Mouse (Mus musculus): ENCODE measurements at regions not wholly inside any gene's neighbourhood (a gene's known extent, or its start where the extent isn't known, plus 50 kb on each side); places are given as distances from the start of the nearest gene placed in this dataset.

GRCm38 (mm10) chr2:116444163-116444562 is 378.5 kb upstream of the Meis2 start:
- Histone ChIP-seq H3K79me2 (replicated peaks; ENCODE audit: control insufficient read depth, extremely low read depth, insufficient read depth, poor library complexity, severe bottlenecking) (no peaks in the 10 kb centered on the region), H3K4me3 (replicated peaks in 1 of 3; ENCODE audit: low read depth in 2 of 3, low read length in 2 of 3, poor library complexity in 1 of 3) (no peak overlapping the region), H3K4me1 (ENCODE audit: control insufficient read depth in 1 of 2, insufficient read depth in 2 of 2) (no peaks in the 10 kb centered on the region), H3K9ac (ENCODE audit: insufficient read depth, low read depth) (no peak overlapping the region), H3K27ac (ENCODE audit: insufficient read depth, low read depth) (no peak overlapping the region), H3K27me3 (replicated peaks) (no peaks in the 10 kb centered on the region), H3K9me3 (replicated peaks; ENCODE audit: low read length) (peaks cover 25% of the 10 kb centered on the region), H3K4me2 (ENCODE audit: insufficient read depth, low read depth, poor library complexity, severe bottlenecking) (no peak overlapping the region), H3K36me3 (replicated peaks in 1 of 2; ENCODE audit: control insufficient read depth in 1 of 2, insufficient read depth in 1 of 2, low read length in 1 of 2) (no peaks in the 10 kb centered on the region)
- in situ Hi-C loops (cut with MboI; ENCODE audit: low pct_ligation_motif_present, low pct_unique_long_range_greater_than_20kb, low sequenced_read_pairs) (no loop called here), dilution Hi-C loops (cut with MboI; ENCODE audit: extremely low pct_ligation_motif_present, extremely low pct_unique_long_range_greater_than_20kb, low sequenced_read_pairs) (no loop called here)
- no peak for TF ChIP-seq MAX (IDR thresholded peaks at IDR 0.05; ENCODE audit: low read length)
- TF ChIP-seq ZMIZ1 (IDR thresholded peaks at IDR 0.05; ENCODE audit: low read depth, low read length): no peak
- TF ChIP-seq SIN3A (IDR thresholded peaks at IDR 0.05; ENCODE audit: low read length): no peak
- TF ChIP-seq ETS1 (conservative IDR thresholded peaks at IDR 0.05; ENCODE audit: low read depth, low read length): no peak
- TF ChIP-seq USF1 (IDR thresholded peaks at IDR 0.05; ENCODE audit: low read depth, low read length): no peak
- TF ChIP-seq E2F4 (IDR thresholded peaks at IDR 0.05; ENCODE audit: insufficient replicate concordance, low read depth, low read length): no peak
- no peak for DNase-seq (ENCODE audit: extremely low read depth)

DNA sequence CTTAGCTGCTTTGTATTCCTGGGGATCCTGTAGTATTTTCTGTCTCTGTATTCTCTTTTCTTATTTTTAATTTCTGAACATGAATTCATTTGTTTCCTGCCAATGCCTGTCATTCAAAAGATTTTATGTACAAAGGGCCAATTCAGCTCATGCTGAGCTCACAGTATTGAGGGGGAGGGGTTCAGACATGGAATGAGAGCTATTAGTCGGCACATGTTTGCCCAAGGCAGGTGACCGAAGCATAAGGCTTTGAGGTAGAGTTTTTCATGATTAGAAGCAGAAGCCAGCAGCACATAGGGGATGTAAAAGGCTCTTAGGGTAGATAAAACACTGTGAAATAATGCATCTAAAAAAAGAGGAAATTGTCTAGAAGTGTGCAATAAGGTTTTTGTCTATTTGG is 374.6 kb upstream of the Meis2 start:
- in situ Hi-C loops (cut with MboI; ENCODE audit: low pct_ligation_motif_present, low pct_unique_long_range_greater_than_20kb, low sequenced_read_pairs): no loop called here

DNA sequence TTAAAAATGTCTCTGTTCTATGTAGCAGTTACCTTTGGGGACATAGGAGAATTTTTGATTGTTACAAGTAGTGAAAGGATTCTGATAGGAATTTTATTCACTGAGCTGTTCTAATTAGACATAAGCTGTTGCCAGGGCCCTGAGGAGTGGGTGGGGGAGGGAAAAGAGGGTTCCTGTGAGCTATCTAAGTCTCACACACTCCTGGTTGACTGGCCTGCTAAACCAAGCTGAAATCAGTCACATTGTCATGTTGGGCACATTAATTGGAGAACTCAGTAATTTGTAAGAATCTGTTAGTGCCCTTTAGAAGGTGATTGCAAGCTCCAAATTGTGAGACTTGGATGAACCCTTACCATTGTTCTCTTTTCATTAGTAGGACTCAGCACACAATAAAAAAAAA is 367.8 kb upstream of the Meis2 start:
- dilution Hi-C loops (cut with MboI; ENCODE audit: extremely low pct_ligation_motif_present, extremely low pct_unique_long_range_greater_than_20kb, low sequenced_read_pairs): no loop called here
- Histone ChIP-seq H3K27me3 (replicated peaks) (no peaks in the 10 kb centered on the region), H3K4me1 (ENCODE audit: control insufficient read depth in 1 of 2, insufficient read depth in 2 of 2) (no peaks in the 10 kb centered on the region), H3K4me3 (replicated peaks in 1 of 3; ENCODE audit: low read depth in 2 of 3, low read length in 2 of 3, poor library complexity in 1 of 3) (no peak overlapping the region), H3K27ac (ENCODE audit: insufficient read depth, low read depth) (no peak overlapping the region), H3K79me2 (replicated peaks; ENCODE audit: control insufficient read depth, extremely low read depth, insufficient read depth, poor library complexity, severe bottlenecking) (no peaks in the 10 kb centered on the region), H3K36me3 (replicated peaks in 1 of 2; ENCODE audit: control insufficient read depth in 1 of 2, insufficient read depth in 1 of 2, low read length in 1 of 2) (no peaks in the 10 kb centered on the region), H3K9ac (ENCODE audit: insufficient read depth, low read depth) (no peak overlapping the region), H3K4me2 (ENCODE audit: insufficient read depth, low read depth, poor library complexity, severe bottlenecking) (no peak overlapping the region), H3K9me3 (replicated peaks; ENCODE audit: low read length) (peaks cover 27% of the 10 kb centered on the region)
- in situ Hi-C loops (cut with MboI; ENCODE audit: low pct_ligation_motif_present, low pct_unique_long_range_greater_than_20kb, low sequenced_read_pairs): no loop called here
- TF ChIP-seq GABPA (IDR thresholded peaks at IDR 0.05; ENCODE audit: insufficient replicate concordance, low read depth, low read length) (no peak), SIN3A (IDR thresholded peaks at IDR 0.05; ENCODE audit: low read length) (no peak), ZKSCAN1 (IDR thresholded peaks at IDR 0.05; ENCODE audit: borderline replicate concordance, low read depth, low read length) (no peak), CTCF (conservative IDR thresholded peaks at IDR 0.05 in 1 of 2, IDR thresholded peaks at IDR 0.05 in 1 of 2; ENCODE audit: low read depth in 2 of 2, low read length in 2 of 2) (no peak), NELFE (IDR thresholded peaks at IDR 0.05; ENCODE audit: low read depth, low read length) (no peak), BHLHE40 (IDR thresholded peaks at IDR 0.05; ENCODE audit: low read depth, low read length) (no peak), TBP (conservative IDR thresholded peaks at IDR 0.05; ENCODE audit: low read depth, low read length) (no peak), MAZ (IDR thresholded peaks at IDR 0.05; ENCODE audit: low read depth, low read length) (no peak)
- DNase-seq (ENCODE audit: extremely low read depth): no peak

More for the DNA sequence above, 374.6 kb upstream of the Meis2 start:
- Histone ChIP-seq H3K4me3 (replicated peaks in 1 of 3; ENCODE audit: low read depth in 2 of 3, low read length in 2 of 3, poor library complexity in 1 of 3) (no peak overlapping the region), H3K79me2 (replicated peaks; ENCODE audit: control insufficient read depth, extremely low read depth, insufficient read depth, poor library complexity, severe bottlenecking) (no peaks in the 10 kb centered on the region), H3K4me1 (ENCODE audit: control insufficient read depth in 1 of 2, insufficient read depth in 2 of 2) (no peaks in the 10 kb centered on the region), H3K4me2 (ENCODE audit: insufficient read depth, low read depth, poor library complexity, severe bottlenecking) (no peak overlapping the region), H3K9me3 (replicated peaks; ENCODE audit: low read length) (peaks cover 34% of the 10 kb centered on the region), H3K27me3 (replicated peaks) (no peaks in the 10 kb centered on the region), H3K9ac (ENCODE audit: insufficient read depth, low read depth) (no peak overlapping the region), H3K27ac (ENCODE audit: insufficient read depth, low read depth) (no peak overlapping the region), H3K36me3 (replicated peaks in 1 of 2; ENCODE audit: control insufficient read depth in 1 of 2, insufficient read depth in 1 of 2, low read length in 1 of 2) (no peaks in the 10 kb centered on the region)
- dilution Hi-C loops (cut with MboI; ENCODE audit: extremely low pct_ligation_motif_present, extremely low pct_unique_long_range_greater_than_20kb, low sequenced_read_pairs): no loop called here
- TF ChIP-seq CHD2 (IDR thresholded peaks at IDR 0.05; ENCODE audit: low read length) (no peak), IRF4 (IDR thresholded peaks at IDR 0.05; ENCODE audit: low read depth, low read length) (no peak)
- DNase-seq (ENCODE audit: extremely low read depth): no peak
